Mouse (Mus musculus): ENCODE measurements around the gene Jsrp1. TPM values are rescaled to one million over a fixed set of nuclear protein-coding genes. Genes with fewer than 3 reads are reported as not detected.
A peak's percentile ranks its signal among the peaks of the same experiment; 100 is the strongest.
"Not testable (repeated sequence)": the region's sequence is repeated elsewhere in the genome, so short reads cannot be mapped to it uniquely, and the experiment has no call there.

Jsrp1 gene
- polyA plus RNA-seq, 1 experiment from 2014 or later: 0.38 TPM

GRCm38 (mm10) chr10:80831136-80831535 lies 17.8 kb upstream of the Jsrp1 start:
- H3K27ac ChIP-seq (replicated peaks): peak overlapping the region; percentile 16
- 3% methylated on average over 9 of the region's 9 CpGs for WGBS
- peaks cover 24% of the 10 kb centered on the region for H3K36me3 ChIP-seq
- no peak for ATAC-seq (ENCODE audit: low FRiP score, low read depth)
- peaks cover 31% of the 10 kb centered on the region for H3K27me3 ChIP-seq
- no peak overlapping the region for H3K9ac ChIP-seq (replicated peaks)
- no peak overlapping the region for H3K4me3 ChIP-seq
- H3K9me3 ChIP-seq: no peaks in the 10 kb centered on the region
- H3K4me2 ChIP-seq (replicated peaks): no peak overlapping the region
- H3K4me1 ChIP-seq: peaks cover 45% of the 10 kb centered on the region

- Histone ChIP-seq H3K27ac (replicated peaks) (no peak overlapping the region), H3K4me2 (replicated peaks) (no peak overlapping the region), H3K27me3 (peaks cover 16% of the 10 kb centered on the region), H3K9me3 (no peaks in the 10 kb centered on the region), H3K9ac (replicated peaks) (no peak overlapping the region), H3K36me3 (peaks cover 24% of the 10 kb centered on the region), H3K4me1 (peaks cover 49% of the 10 kb centered on the region), H3K4me3 (0 out of 2 replicates have a peak overlapping the region, but pooled peaks have one; percentile 13)
- WGBS: 61% methylated on average over 1 of the region's 1 CpGs
- ATAC-seq (ENCODE audit: low FRiP score, low read depth): no peak
Observed at GRCm38 (mm10) chr10:80829359-80830278, 16.3 kb upstream of the Jsrp1 start.

GRCm38 (mm10) chr10:80828587-80828986 lies 15.3 kb upstream of the Jsrp1 start:
- ATAC-seq (ENCODE audit: low FRiP score, low read depth); H3K27ac ChIP-seq (replicated peaks); H3K9me3 ChIP-seq; H3K27me3 ChIP-seq: not testable (repeated sequence)
- 86% methylated on average over 9 of the region's 9 CpGs for WGBS
- peaks cover 24% of the 10 kb centered on the region for H3K36me3 ChIP-seq
- H3K9ac ChIP-seq (replicated peaks): peak overlapping the region; percentile 97; the same call in 1 of the 2 replicates
- H3K4me1 ChIP-seq: peaks cover 49% of the 10 kb centered on the region
- peak overlapping the region; percentile 90 for H3K4me3 ChIP-seq
- H3K4me2 ChIP-seq (replicated peaks): peak overlapping the region; percentile 98

GRCm38 (mm10) chr10:80827870-80828420 lies 14.6 kb upstream of the Jsrp1 start:
- H3K27me3 ChIP-seq: no peaks in the 10 kb centered on the region
- no peaks in the 10 kb centered on the region for H3K9me3 ChIP-seq
- H3K4me2 ChIP-seq (replicated peaks): peak overlapping the region; percentile 98
- no peak overlapping the region for H3K27ac ChIP-seq (replicated peaks)
- ATAC-seq (ENCODE audit: low FRiP score, low read depth): no peak
- H3K4me1 ChIP-seq: peaks cover 46% of the 10 kb centered on the region
- 94% methylated on average over 10 of the region's 10 CpGs for WGBS
- H3K9ac ChIP-seq (replicated peaks): peak overlapping the region; percentile 97
- peak overlapping the region; percentile 90 for H3K4me3 ChIP-seq
- H3K36me3 ChIP-seq: peaks cover 24% of the 10 kb centered on the region

GRCm38 (mm10) chr10:80827063-80827869 lies 14.0 kb upstream of the Jsrp1 start:
- ATAC-seq (ENCODE audit: low FRiP score, low read depth): no peak
- Histone ChIP-seq H3K4me2 (replicated peaks) (peak overlapping the region; percentile 98), H3K27ac (replicated peaks) (peak overlapping the region; percentile 91), H3K4me3 (peak overlapping the region; percentile 90), H3K4me1 (peaks cover 41% of the 10 kb centered on the region), H3K9ac (replicated peaks) (peak overlapping the region; percentile 97), H3K36me3 (peaks cover 24% of the 10 kb centered on the region), H3K9me3 (no peaks in the 10 kb centered on the region), H3K27me3 (no peaks in the 10 kb centered on the region)
- WGBS: 9% methylated on average over 29 of the region's 29 CpGs

- H3K27ac ChIP-seq (replicated peaks): peak within 1 kb of the TSS; percentile 91
- H3K9ac ChIP-seq (replicated peaks): peak within 1 kb of the TSS; percentile 97
- H3K27me3 ChIP-seq: no peaks in the 10 kb centered on the region
- peak within 1 kb of the TSS; percentile 98 for H3K4me2 ChIP-seq (replicated peaks)
- ATAC-seq (ENCODE audit: low FRiP score, low read depth): peak; percentile 96
- peaks cover 39% of the 10 kb centered on the region for H3K4me1 ChIP-seq
- under 1% methylated on average over 77 of the region's 82 CpGs for WGBS
- peak within 1 kb of the TSS; percentile 90 for H3K4me3 ChIP-seq
- H3K9me3 ChIP-seq: no peaks in the 10 kb centered on the region
- peaks cover 24% of the 10 kb centered on the region for H3K36me3 ChIP-seq
Observed at GRCm38 (mm10) chr10:80826151-80827062, 13.1 kb upstream of the Jsrp1 start, which contains the start of gene Oaz1. Gene Oaz1 (plus strand): TSS chr10:80826656.

- no peak overlapping the region for H3K4me3 ChIP-seq
- no peak overlapping the region for H3K9ac ChIP-seq (replicated peaks)
- H3K9me3 ChIP-seq: no peaks in the 10 kb centered on the region
- H3K4me1 ChIP-seq: peaks cover 24% of the 10 kb centered on the region
- H3K36me3 ChIP-seq: peaks cover 16% of the 10 kb centered on the region
- no peaks in the 10 kb centered on the region for H3K27me3 ChIP-seq
- WGBS: 78% methylated on average over 2 of the region's 2 CpGs
- no peak overlapping the region for H3K27ac ChIP-seq (replicated peaks)
- ATAC-seq (ENCODE audit: low FRiP score, low read depth): no peak
- H3K4me2 ChIP-seq (replicated peaks): no peak overlapping the region
Observed at GRCm38 (mm10) chr10:80824827-80825226, 11.5 kb upstream of the Jsrp1 start.

- 76% methylated on average over 8 of the region's 8 CpGs for WGBS
Observed at GRCm38 (mm10) chr10:80823847-80824643, 10.7 kb upstream of the Jsrp1 start.

GRCm38 (mm10) chr10:80823316-80823715 lies 10.0 kb upstream of the Jsrp1 start:
- no peaks in the 10 kb centered on the region for H3K27me3 ChIP-seq
- H3K9me3 ChIP-seq: no peaks in the 10 kb centered on the region
- ATAC-seq (ENCODE audit: low FRiP score, low read depth): no peak
- 0 out of 2 replicates have a peak, but pooled peaks cover 3% of the 10 kb centered on the region for H3K36me3 ChIP-seq
- WGBS: 82% methylated on average over 1 of the region's 1 CpGs
- H3K4me3 ChIP-seq: no peak overlapping the region
- no peak overlapping the region for H3K4me2 ChIP-seq (replicated peaks)
- no peak overlapping the region for H3K9ac ChIP-seq (replicated peaks)
- no peak overlapping the region for H3K27ac ChIP-seq (replicated peaks)
- H3K4me1 ChIP-seq: peaks cover 13% of the 10 kb centered on the region

More at GRCm38 (mm10) chr10:80823847-80824643, 10.7 kb upstream of the Jsrp1 start:
- ATAC-seq (ENCODE audit: low FRiP score, low read depth): no peak
- Histone ChIP-seq H3K4me1 (peaks cover 16% of the 10 kb centered on the region), H3K27ac (replicated peaks) (no peak overlapping the region), H3K36me3 (peaks cover 8% of the 10 kb centered on the region), H3K4me3 (no peak overlapping the region), H3K4me2 (replicated peaks) (no peak overlapping the region), H3K27me3 (no peaks in the 10 kb centered on the region), H3K9me3 (no peaks in the 10 kb centered on the region), H3K9ac (replicated peaks) (no peak overlapping the region; the same call in 1 of the 2 replicates)

GRCm38 (mm10) chr10:80822528-80822927 lies 9.2 kb upstream of the Jsrp1 start:
- Histone ChIP-seq H3K27ac (replicated peaks) (no peak overlapping the region), H3K4me1 (peaks cover 6% of the 10 kb centered on the region), H3K27me3 (no peaks in the 10 kb centered on the region), H3K9me3 (no peaks in the 10 kb centered on the region), H3K9ac (replicated peaks) (no peak overlapping the region), H3K4me2 (replicated peaks) (no peak overlapping the region), H3K36me3 (no peaks in the 10 kb centered on the region), H3K4me3 (no peak overlapping the region)
- WGBS: 86% methylated on average over 5 of the region's 5 CpGs
- no peak for ATAC-seq (ENCODE audit: low FRiP score, low read depth)
